Mouse (Mus musculus) testis, adult 2 months (tissue): Measurements from ENCODE around the gene Fstl1.

Experiments used
- CTCF ChIP-seq: fragments of 200-500 bp; IDR thresholded peaks from 2 replicates; pipeline ENCODE4 v1.5.1; 2012; ENCODE audit warnings: low read depth, mild to moderate bottlenecking, inconsistent platforms, low read length, moderate library complexity; ENCODE audit not compliant: control insufficient read depth, insufficient read depth, insufficient replicate concordance
- POLR2A ChIP-seq: fragments of 200-500 bp; IDR thresholded peaks from 2 replicates; pipeline ENCODE4 v1.6.1; 2012; ENCODE audit warnings: low read depth, mild to moderate bottlenecking, inconsistent platforms, low read length, moderate library complexity; ENCODE audit not compliant: control insufficient read depth

GRCm38 (mm10) chr16:37757223-37757622 lies 19.4 kb upstream of the Fstl1 start:
- TF ChIP-seq CTCF (no peak), POLR2A (no peak)
